Comparison of ENCODE assay signal across 8 mouse cellular contexts in the genomic region with DNA sequence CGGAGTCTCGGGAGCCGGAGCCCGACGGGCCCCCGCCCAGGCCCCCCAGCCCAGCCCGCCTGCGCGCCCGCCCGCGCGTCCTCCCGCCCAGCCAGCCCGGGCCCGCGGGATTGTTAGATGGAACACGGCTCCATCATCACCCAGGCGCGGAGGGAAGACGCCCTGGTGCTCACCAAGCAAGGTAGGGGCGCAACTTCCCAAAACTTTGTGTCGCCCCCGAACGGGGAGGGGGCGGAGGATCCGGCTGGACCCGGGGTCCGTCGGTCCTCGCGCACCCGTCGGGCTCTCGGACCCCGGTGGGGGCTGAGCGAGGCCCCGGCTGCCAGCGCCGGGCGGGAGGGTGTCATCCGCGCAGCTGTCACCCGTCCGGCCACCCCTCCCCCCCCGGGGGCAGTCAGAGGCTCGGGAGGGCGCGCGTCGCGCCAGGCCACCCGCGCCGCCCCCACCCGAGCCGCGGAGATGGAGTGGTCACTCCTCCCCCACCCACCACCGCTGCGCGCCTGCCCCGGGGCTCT. TPM values are rescaled to one million over a fixed set of nuclear protein-coding genes. Genes with fewer than 3 reads are reported as not detected.
A peak's percentile ranks its signal among the peaks of the same experiment; 100 is the strongest.
DNase-seq lines count a peak whose midpoint lies in the region; ATAC-seq and TF ChIP-seq lines count a peak whose summit lies in the region.

No protein-coding gene starts in this region.

- H3K27me3 ChIP-seq in limb, embryonic 11.5 days (ENCODE audit: control insufficient read depth, insufficient read depth, low read length): no peaks in the 10 kb centered on the region
- peaks cover 6% of the 10 kb centered on the region for H3K27me3 ChIP-seq in midbrain, embryonic 12.5 days

- peaks cover 20% of the 10 kb centered on the region for H3K4me1 ChIP-seq in embryonic fibroblast, embryonic 13.5 days (ENCODE audit: control insufficient read depth, insufficient read depth, low read length)
- H3K4me1 ChIP-seq in limb, embryonic 11.5 days (ENCODE audit: control insufficient read depth, insufficient read depth, low read length): peaks cover 40% of the 10 kb centered on the region
- peaks cover 45% of the 10 kb centered on the region for H3K4me1 ChIP-seq in midbrain, embryonic 12.5 days

- peak overlapping the region; percentile 91 for H3K4me3 ChIP-seq in embryonic fibroblast, embryonic 13.5 days (ENCODE audit: insufficient read depth, low read length)
- H3K4me3 ChIP-seq in limb, embryonic 11.5 days (ENCODE audit: low read depth, low read length): peak overlapping the region; percentile 100
- H3K4me3 ChIP-seq in midbrain, embryonic 12.5 days: peak overlapping the region; percentile 100

- ATAC-seq in cerebellum, adult (ENCODE audit: insufficient number of reproducible peaks, low FRiP score, low TSS enrichment): no peak
- 0 out of 2 replicates have a peak, but pooled peaks have one; percentile 18 for ATAC-seq in limb, embryonic 11.5 days (ENCODE audit: insufficient number of reproducible peaks, low FRiP score, low TSS enrichment, low read depth)
- peak; percentile 14 for ATAC-seq in midbrain, embryonic 12.5 days (ENCODE audit: low FRiP score, low read depth)

- no peak for TF ChIP-seq CTCF in embryonic fibroblast, embryonic 13.5 days (IDR thresholded peaks at IDR 0.05; ENCODE audit: borderline replicate concordance, insufficient read depth, low read length)

- H3K27ac ChIP-seq in embryonic fibroblast, embryonic 13.5 days (ENCODE audit: insufficient read depth, low read length): peak overlapping the region; percentile 98
- H3K27ac ChIP-seq in limb, embryonic 11.5 days (replicated peaks; ENCODE audit: low read depth, low read length): peak overlapping the region; percentile 99
- H3K27ac ChIP-seq in midbrain, embryonic 12.5 days (replicated peaks): peak overlapping the region; percentile 99

- H3K9me3 ChIP-seq in limb, embryonic 11.5 days (ENCODE audit: control insufficient read depth, low read length): no peaks in the 10 kb centered on the region
- no peaks in the 10 kb centered on the region for H3K9me3 ChIP-seq in midbrain, embryonic 12.5 days

- peak overlapping the region; percentile 84 for H3K4me2 ChIP-seq in limb, embryonic 11.5 days (ENCODE audit: low read depth, severe bottlenecking)
- peak overlapping the region; percentile 83 for H3K4me2 ChIP-seq in midbrain, embryonic 12.5 days (replicated peaks)

- peak; percentile 75 for DNase-seq in cerebellum, adult 11 months
- DNase-seq in adrenal gland, adult (ENCODE audit: inconsistent age in 2 of 2, low spot score in 1 of 2): peak; percentile 84 to 93
- peak; percentile 48 for DNase-seq in heart, postnatal 25 days (ENCODE audit: low spot score)
- DNase-seq in limb, embryonic 11.5 days (ENCODE audit: low spot score): peak; percentile 55
- peak; percentile 89 for DNase-seq in testis, postnatal 10 days (ENCODE audit: low spot score)

- WGBS in limb, embryonic 11.5 days: 1% methylated on average over 31 of the region's 62 CpGs
- under 1% methylated on average over 40 of the region's 62 CpGs for WGBS in midbrain, embryonic 12.5 days

- peak overlapping the region; percentile 95 for H3K9ac ChIP-seq in limb, embryonic 11.5 days (ENCODE audit: low read length)
- peak overlapping the region; percentile 96 for H3K9ac ChIP-seq in midbrain, embryonic 12.5 days (replicated peaks)

- intact Hi-C loops in heart, postnatal 25 days (cut with DNase I): no loop called here

- 0 out of 2 replicates have a peak, but pooled peaks have one; percentile 20 for TF ChIP-seq POLR2A in embryonic fibroblast, embryonic 13.5 days (IDR thresholded peaks at IDR 0.05; ENCODE audit: low read depth, low read length)

- H3K36me3 ChIP-seq in limb, embryonic 11.5 days (ENCODE audit: control insufficient read depth, insufficient read depth, low read length): no peaks in the 10 kb centered on the region
- H3K36me3 ChIP-seq in midbrain, embryonic 12.5 days: no peaks in the 10 kb centered on the region

RNA-seq across cellular contexts. Expression of a gene that starts 0.7 kb away (rescaled TPM):
- polyA plus RNA-seq in embryonic fibroblast, embryonic 13.5 days (2011; ENCODE audit: insufficient read length, low read depth, missing spikeins): 152 and 208 TPM in 2 replicates
- total RNA-seq in heart, postnatal 25 days (2021): 100 to 1,000 TPM; 104 to 110 TPM
- 77.3 and 84.9 TPM in 2 replicates for polyA plus RNA-seq in limb, embryonic 11.5 days (2014; fragmentation: Nextera tagmentation; extraction: Ambion mirVana)
- polyA plus RNA-seq in midbrain, embryonic 12.5 days (2016; fragmentation: Nextera tagmentation; extraction: Ambion mirVana): 40.1 and 45.4 TPM in 2 replicates

RNA-seq across cellular contexts. Expression of a gene that starts 21.3 kb away (rescaled TPM):
- polyA plus RNA-seq in embryonic fibroblast, embryonic 13.5 days (2011; ENCODE audit: insufficient read length, low read depth, missing spikeins): 0.57 and 1.5 TPM in 2 replicates
- total RNA-seq in heart, postnatal 25 days (2021): under 1 TPM; 0.14 to 0.39 TPM
- polyA plus RNA-seq in limb, embryonic 11.5 days (2014; fragmentation: Nextera tagmentation; extraction: Ambion mirVana): 0.07 and 0.16 TPM in 2 replicates
- polyA plus RNA-seq in midbrain, embryonic 12.5 days (2016; fragmentation: Nextera tagmentation; extraction: Ambion mirVana): 3.1 and 3.4 TPM in 2 replicates

RNA-seq across cellular contexts. Expression of a gene that starts 51.5 kb away (rescaled TPM):
- 25.4 and 28.6 TPM in 2 replicates for polyA plus RNA-seq in embryonic fibroblast, embryonic 13.5 days (2011; ENCODE audit: insufficient read length, low read depth, missing spikeins)
- 10 to 100 TPM; 66.1 to 67.4 TPM for total RNA-seq in heart, postnatal 25 days (2021)
- 87.4 and 91.8 TPM in 2 replicates for polyA plus RNA-seq in limb, embryonic 11.5 days (2014; fragmentation: Nextera tagmentation; extraction: Ambion mirVana)
- 74.5 and 79.2 TPM in 2 replicates for polyA plus RNA-seq in midbrain, embryonic 12.5 days (2016; fragmentation: Nextera tagmentation; extraction: Ambion mirVana)
